Mouse (Mus musculus): ENCODE data around the gene Theg. TPM values are rescaled to one million over a fixed set of nuclear protein-coding genes. Genes with fewer than 3 reads are reported as not detected.

Theg gene
- polyA plus RNA-seq, 1 experiment from 2014 or later = not detected

GRCm38 (mm10) chr10:79594111-79594510, 7.0 kb upstream of the Theg start:
- no peak overlapping the region for H3K4me2 ChIP-seq
- no peak overlapping the region for H3K9ac ChIP-seq
- no peak for ATAC-seq (replicated peaks; ENCODE audit: insufficient number of reproducible peaks, insufficient read depth, low FRiP score, low read depth)
- H3K4me1 ChIP-seq (replicated peaks) = no peaks in the 10 kb centered on the region
- H3K4me3 ChIP-seq = no peak overlapping the region
- WGBS = 35% methylated on average over 6 of the region's 6 CpGs
- no peak overlapping the region for H3K27ac ChIP-seq
- H3K9me3 ChIP-seq (replicated peaks) = no peaks in the 10 kb centered on the region
- H3K36me3 ChIP-seq = no peaks in the 10 kb centered on the region
- H3K27me3 ChIP-seq = peaks cover 22% of the 10 kb centered on the region

GRCm38 (mm10) chr10:79590702-79591101, 3.6 kb upstream of the Theg start:
- 69% methylated on average over 1 of the region's 1 CpGs for WGBS
- Histone ChIP-seq H3K4me1 (replicated peaks) (no peaks in the 10 kb centered on the region), H3K27me3 (peaks cover 9% of the 10 kb centered on the region)

GRCm38 (mm10) chr10:79587752-79588126, 608 bp upstream of the Theg start:
- 57% methylated on average over 4 of the region's 4 CpGs for WGBS
- H3K9ac ChIP-seq = no peak overlapping the region
- H3K27me3 ChIP-seq = no peaks in the 10 kb centered on the region
- H3K9me3 ChIP-seq (replicated peaks) = no peaks in the 10 kb centered on the region
- no peak overlapping the region for H3K4me3 ChIP-seq
- H3K4me2 ChIP-seq = no peak overlapping the region
- no peaks in the 10 kb centered on the region for H3K36me3 ChIP-seq
- no peaks in the 10 kb centered on the region for H3K4me1 ChIP-seq (replicated peaks)
- H3K27ac ChIP-seq = no peak overlapping the region
- ATAC-seq (replicated peaks; ENCODE audit: insufficient number of reproducible peaks, insufficient read depth, low FRiP score, low read depth) = no peak

More at GRCm38 (mm10) chr10:79590702-79591101, 3.6 kb upstream of the Theg start:
- Histone ChIP-seq H3K9ac (no peak overlapping the region), H3K4me2 (no peak overlapping the region), H3K36me3 (no peaks in the 10 kb centered on the region), H3K9me3 (replicated peaks) (no peaks in the 10 kb centered on the region), H3K27ac (no peak overlapping the region), H3K4me3 (no peak overlapping the region)
- no peak for ATAC-seq (replicated peaks; ENCODE audit: insufficient number of reproducible peaks, insufficient read depth, low FRiP score, low read depth)

GRCm38 (mm10) chr10:79586243-79586642, 888 bp downstream of the Theg start:
- no peak overlapping the region for H3K27ac ChIP-seq
- H3K4me3 ChIP-seq = no peak overlapping the region
- 71% methylated on average over 8 of the region's 8 CpGs for WGBS
- no peaks in the 10 kb centered on the region for H3K4me1 ChIP-seq (replicated peaks)
- ATAC-seq (replicated peaks; ENCODE audit: insufficient number of reproducible peaks, insufficient read depth, low FRiP score, low read depth) = no peak
- H3K4me2 ChIP-seq = no peak overlapping the region
- no peaks in the 10 kb centered on the region for H3K27me3 ChIP-seq
- no peak overlapping the region for H3K9ac ChIP-seq
- no peaks in the 10 kb centered on the region for H3K36me3 ChIP-seq
- no peaks in the 10 kb centered on the region for H3K9me3 ChIP-seq (replicated peaks)

- Histone ChIP-seq H3K27ac (no peak overlapping the region), H3K4me1 (replicated peaks) (no peaks in the 10 kb centered on the region), H3K27me3 (no peaks in the 10 kb centered on the region), H3K4me2 (no peak overlapping the region), H3K9ac (no peak overlapping the region), H3K4me3 (no peak overlapping the region), H3K9me3 (replicated peaks) (no peaks in the 10 kb centered on the region), H3K36me3 (no peaks in the 10 kb centered on the region)
- 87% methylated on average over 5 of the region's 5 CpGs for WGBS
- no peak for ATAC-seq (replicated peaks; ENCODE audit: insufficient number of reproducible peaks, insufficient read depth, low FRiP score, low read depth)
Observed at GRCm38 (mm10) chr10:79585723-79586122, 1.4 kb downstream of the Theg start.

GRCm38 (mm10) chr10:79585136-79585535, 2.0 kb downstream of the Theg start:
- 88% methylated on average over 6 of the region's 6 CpGs for WGBS
- H3K36me3 ChIP-seq = no peaks in the 10 kb centered on the region

GRCm38 (mm10) chr10:79584426-79584825, 2.7 kb downstream of the Theg start:
- no peak overlapping the region for H3K27ac ChIP-seq
- H3K36me3 ChIP-seq = no peaks in the 10 kb centered on the region
- H3K4me2 ChIP-seq = no peak overlapping the region
- no peaks in the 10 kb centered on the region for H3K9me3 ChIP-seq (replicated peaks)
- no peaks in the 10 kb centered on the region for H3K4me1 ChIP-seq (replicated peaks)
- H3K27me3 ChIP-seq = peaks cover 5% of the 10 kb centered on the region; the same call in 1 of the 2 replicates
- H3K4me3 ChIP-seq = no peak overlapping the region
- 73% methylated on average over 9 of the region's 9 CpGs for WGBS
- no peak overlapping the region for H3K9ac ChIP-seq
- ATAC-seq (replicated peaks; ENCODE audit: insufficient number of reproducible peaks, insufficient read depth, low FRiP score, low read depth) = no peak

More at GRCm38 (mm10) chr10:79585136-79585535, 2.0 kb downstream of the Theg start:
- no peak overlapping the region for H3K4me2 ChIP-seq
- H3K27me3 ChIP-seq = no peaks in the 10 kb centered on the region
- no peak for ATAC-seq (replicated peaks; ENCODE audit: insufficient number of reproducible peaks, insufficient read depth, low FRiP score, low read depth)
- H3K4me1 ChIP-seq (replicated peaks) = no peaks in the 10 kb centered on the region
- H3K9me3 ChIP-seq (replicated peaks) = no peaks in the 10 kb centered on the region
- H3K9ac ChIP-seq = no peak overlapping the region
- no peak overlapping the region for H3K4me3 ChIP-seq
- no peak overlapping the region for H3K27ac ChIP-seq

- H3K4me3 ChIP-seq = no peak overlapping the region
- ATAC-seq (replicated peaks; ENCODE audit: insufficient number of reproducible peaks, insufficient read depth, low FRiP score, low read depth) = no peak
Observed at GRCm38 (mm10) chr10:79584021-79584420, 3.1 kb downstream of the Theg start.

GRCm38 (mm10) chr10:79581501-79581900, 5.6 kb downstream of the Theg start:
- 81% methylated on average over 8 of the region's 8 CpGs for WGBS

More at GRCm38 (mm10) chr10:79584021-79584420, 3.1 kb downstream of the Theg start:
- H3K9ac ChIP-seq = no peak overlapping the region
- peaks cover 6% of the 10 kb centered on the region; the same call in 1 of the 2 replicates for H3K27me3 ChIP-seq
- no peaks in the 10 kb centered on the region for H3K4me1 ChIP-seq (replicated peaks)
- no peaks in the 10 kb centered on the region for H3K36me3 ChIP-seq
- H3K27ac ChIP-seq = no peak overlapping the region
- H3K4me2 ChIP-seq = no peak overlapping the region
- H3K9me3 ChIP-seq (replicated peaks) = no peaks in the 10 kb centered on the region
- 45% methylated on average over 7 of the region's 7 CpGs for WGBS

GRCm38 (mm10) chr10:79580811-79581210, 6.3 kb downstream of the Theg start:
- H3K9me3 ChIP-seq (replicated peaks) = no peaks in the 10 kb centered on the region
- no peak overlapping the region for H3K4me2 ChIP-seq
- no peak overlapping the region for H3K9ac ChIP-seq
- no peak overlapping the region for H3K27ac ChIP-seq
- no peaks in the 10 kb centered on the region for H3K36me3 ChIP-seq
- H3K4me3 ChIP-seq = no peak overlapping the region
- no peak for ATAC-seq (replicated peaks; ENCODE audit: insufficient number of reproducible peaks, insufficient read depth, low FRiP score, low read depth)
- 45% methylated on average over 6 of the region's 6 CpGs for WGBS
- H3K27me3 ChIP-seq = peaks cover 14% of the 10 kb centered on the region
- no peaks in the 10 kb centered on the region for H3K4me1 ChIP-seq (replicated peaks)

More at GRCm38 (mm10) chr10:79581501-79581900, 5.6 kb downstream of the Theg start:
- H3K27me3 ChIP-seq = peaks cover 14% of the 10 kb centered on the region
- no peak overlapping the region for H3K27ac ChIP-seq
- H3K4me1 ChIP-seq (replicated peaks) = no peaks in the 10 kb centered on the region
- no peak overlapping the region for H3K9ac ChIP-seq
- H3K36me3 ChIP-seq = no peaks in the 10 kb centered on the region
- no peak overlapping the region for H3K4me2 ChIP-seq
- H3K9me3 ChIP-seq (replicated peaks) = no peaks in the 10 kb centered on the region
- no peak overlapping the region for H3K4me3 ChIP-seq
- ATAC-seq (replicated peaks; ENCODE audit: insufficient number of reproducible peaks, insufficient read depth, low FRiP score, low read depth) = no peak

- no peak overlapping the region for H3K27ac ChIP-seq
- H3K4me2 ChIP-seq = no peak overlapping the region
- 67% methylated on average over 7 of the region's 7 CpGs for WGBS
- H3K36me3 ChIP-seq = no peaks in the 10 kb centered on the region
- no peaks in the 10 kb centered on the region for H3K4me1 ChIP-seq (replicated peaks)
- no peak for ATAC-seq (replicated peaks; ENCODE audit: insufficient number of reproducible peaks, insufficient read depth, low FRiP score, low read depth)
- H3K4me3 ChIP-seq = no peak overlapping the region
- H3K27me3 ChIP-seq = peaks cover 14% of the 10 kb centered on the region
- no peak overlapping the region for H3K9ac ChIP-seq
- H3K9me3 ChIP-seq (replicated peaks) = no peaks in the 10 kb centered on the region
Observed at GRCm38 (mm10) chr10:79580356-79580755, 6.8 kb downstream of the Theg start.

GRCm38 (mm10) chr10:79579781-79580180, 7.3 kb downstream of the Theg start:
- no peak for ATAC-seq (replicated peaks; ENCODE audit: insufficient number of reproducible peaks, insufficient read depth, low FRiP score, low read depth)
- WGBS = 85% methylated on average over 12 of the region's 12 CpGs
- H3K9ac ChIP-seq = no peak overlapping the region

More at GRCm38 (mm10) chr10:79579781-79580180, 7.3 kb downstream of the Theg start:
- no peak overlapping the region for H3K27ac ChIP-seq
- peaks cover 14% of the 10 kb centered on the region for H3K27me3 ChIP-seq
- no peaks in the 10 kb centered on the region for H3K4me1 ChIP-seq (replicated peaks)
- no peaks in the 10 kb centered on the region for H3K36me3 ChIP-seq
- H3K4me3 ChIP-seq = no peak overlapping the region
- H3K9me3 ChIP-seq (replicated peaks) = no peaks in the 10 kb centered on the region
- no peak overlapping the region for H3K4me2 ChIP-seq

Measured in heart, embryonic 15.5 days (tissue).